Mouse (Mus musculus): ENCODE data around the gene Slc15a4. TPM values are rescaled to one million over a fixed set of nuclear protein-coding genes. Genes with fewer than 3 reads are reported as not detected.

The Slc15a4 gene
- polyA plus RNA-seq, 1 experiment from 2014 or later: 23.9 TPM

GRCm38 (mm10) chr5:127592406-127592805 lies 40.3 kb downstream of the Slc15a4 start:
- Histone ChIP-seq H3K27me3 (no peaks in the 10 kb centered on the region), H3K4me1 (no peaks in the 10 kb centered on the region), H3K36me3 (peaks cover 64% of the 10 kb centered on the region), H3K9me3 (replicated peaks) (no peaks in the 10 kb centered on the region), H3K27ac (no peak overlapping the region), H3K4me2 (no peak overlapping the region), H3K4me3 (replicated peaks) (no peak overlapping the region), H3K9ac (no peak overlapping the region)
- no peak for ATAC-seq (replicated peaks; ENCODE audit: low FRiP score)
- 63% methylated on average over 5 of the region's 5 CpGs for WGBS

GRCm38 (mm10) chr5:127587854-127588253 lies 44.8 kb downstream of the Slc15a4 start:
- Histone ChIP-seq H3K4me1 (no peaks in the 10 kb centered on the region), H3K27ac (no peak overlapping the region), H3K9ac (no peak overlapping the region), H3K4me3 (replicated peaks) (no peak overlapping the region), H3K27me3 (no peaks in the 10 kb centered on the region), H3K4me2 (no peak overlapping the region), H3K9me3 (replicated peaks) (no peaks in the 10 kb centered on the region), H3K36me3 (peaks cover 18% of the 10 kb centered on the region)
- no peak for ATAC-seq (replicated peaks; ENCODE audit: low FRiP score)
- WGBS: 61% methylated on average over 6 of the region's 6 CpGs

GRCm38 (mm10) chr5:127583658-127584057 lies 49.0 kb downstream of the Slc15a4 start:
- Histone ChIP-seq H3K27ac (no peak overlapping the region), H3K9ac (no peak overlapping the region), H3K36me3 (no peaks in the 10 kb centered on the region), H3K27me3 (no peaks in the 10 kb centered on the region), H3K4me1 (no peaks in the 10 kb centered on the region), H3K9me3 (replicated peaks) (no peaks in the 10 kb centered on the region), H3K4me3 (replicated peaks) (no peak overlapping the region), H3K4me2 (no peak overlapping the region)
- 82% methylated on average over 8 of the region's 8 CpGs for WGBS
- ATAC-seq (replicated peaks; ENCODE audit: low FRiP score): no peak

- Histone ChIP-seq H3K9ac (no peak overlapping the region), H3K27me3 (no peaks in the 10 kb centered on the region), H3K4me1 (no peaks in the 10 kb centered on the region), H3K27ac (no peak overlapping the region), H3K4me3 (replicated peaks) (no peak overlapping the region), H3K9me3 (replicated peaks) (no peaks in the 10 kb centered on the region), H3K36me3 (no peaks in the 10 kb centered on the region), H3K4me2 (no peak overlapping the region)
- ATAC-seq (replicated peaks; ENCODE audit: low FRiP score): no peak
- 59% methylated on average over 8 of the region's 8 CpGs for WGBS
Measured at GRCm38 (mm10) chr5:127577419-127577818, 55.3 kb downstream of the Slc15a4 start.

DNA sequence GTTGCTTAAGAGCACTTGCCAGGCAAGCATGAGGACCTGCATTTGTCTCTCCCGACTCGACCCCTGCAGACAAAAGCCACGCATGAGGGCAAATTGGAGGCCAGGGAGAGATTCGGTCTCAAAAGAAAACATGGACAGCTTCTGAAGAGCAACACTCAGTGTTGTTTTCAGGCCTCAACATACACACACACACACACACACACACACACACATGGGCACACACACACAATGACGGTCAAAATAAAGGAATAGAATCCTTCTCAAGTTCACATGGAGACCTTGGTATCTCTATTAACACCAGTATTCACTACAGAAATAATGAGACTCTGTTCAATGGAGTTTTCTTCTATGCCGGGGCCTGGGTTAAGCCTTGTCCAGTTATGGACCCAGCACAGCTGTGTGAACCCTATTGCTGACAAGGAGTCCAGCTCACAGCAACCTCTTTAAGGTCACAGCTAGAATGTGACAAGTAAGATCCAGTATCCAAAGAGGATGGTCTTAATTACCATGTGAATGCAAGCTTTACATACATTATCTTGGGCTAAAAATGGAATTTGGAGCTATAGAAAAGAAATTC lies 65.4 kb downstream of the Slc15a4 start:
- Histone ChIP-seq H3K36me3 (no peaks in the 10 kb centered on the region), H3K27ac (no peak overlapping the region), H3K9me3 (replicated peaks) (no peaks in the 10 kb centered on the region), H3K4me1 (no peaks in the 10 kb centered on the region), H3K4me3 (replicated peaks) (no peak overlapping the region), H3K4me2 (no peak overlapping the region), H3K9ac (no peak overlapping the region), H3K27me3 (no peaks in the 10 kb centered on the region)
- WGBS: 78% methylated on average over 6 of the region's 6 CpGs
- no peak for ATAC-seq (replicated peaks; ENCODE audit: low FRiP score)

DNA sequence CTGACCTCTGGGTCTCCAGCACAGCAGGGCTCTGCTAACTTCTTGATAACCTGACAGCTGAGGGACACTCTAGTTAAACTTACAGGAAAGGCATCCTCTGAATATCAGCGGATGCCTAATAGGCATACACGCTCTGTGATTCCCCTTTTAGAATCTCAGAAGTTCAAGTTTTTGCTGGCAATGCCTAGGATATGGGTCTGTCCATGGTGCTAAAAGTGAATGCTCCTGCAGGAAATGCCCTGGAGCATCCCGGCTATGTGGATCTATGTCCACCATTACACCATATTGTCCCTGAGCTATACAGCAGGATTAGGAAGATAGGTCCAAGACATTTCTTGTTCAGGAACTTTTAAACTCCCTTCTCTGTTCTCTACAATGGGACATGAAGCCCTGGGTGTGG lies 71.6 kb downstream of the Slc15a4 start:
- no peak overlapping the region for H3K4me2 ChIP-seq
- H3K4me1 ChIP-seq: no peaks in the 10 kb centered on the region
- no peaks in the 10 kb centered on the region for H3K36me3 ChIP-seq
- H3K27me3 ChIP-seq: no peaks in the 10 kb centered on the region
- H3K4me3 ChIP-seq (replicated peaks): no peak overlapping the region
- ATAC-seq (replicated peaks; ENCODE audit: low FRiP score): no peak
- no peaks in the 10 kb centered on the region for H3K9me3 ChIP-seq (replicated peaks)
- no peak overlapping the region for H3K9ac ChIP-seq
- WGBS: 75% methylated on average over 3 of the region's 3 CpGs
- H3K27ac ChIP-seq: no peak overlapping the region

DNA sequence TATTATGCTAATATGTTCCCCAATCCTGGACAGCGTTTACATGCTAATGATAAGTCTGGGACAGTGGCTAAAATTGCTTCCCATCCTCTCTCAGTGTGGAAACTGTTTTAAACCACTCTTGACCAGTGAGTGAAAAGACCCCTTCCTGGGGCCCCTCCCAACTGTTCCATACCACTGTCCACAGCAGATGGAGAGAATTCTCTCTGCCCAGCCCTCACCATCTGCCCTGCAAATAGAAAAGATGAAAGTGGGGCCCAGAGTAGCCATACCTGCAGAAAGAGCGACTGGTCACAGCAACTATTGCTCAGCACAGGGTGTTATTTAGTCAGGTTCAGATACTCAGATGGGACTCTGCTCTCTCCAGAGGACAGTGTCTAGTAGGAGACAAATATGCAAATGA lies 84.6 kb downstream of the Slc15a4 start:
- H3K4me1 ChIP-seq: no peaks in the 10 kb centered on the region
- no peak overlapping the region for H3K4me3 ChIP-seq (replicated peaks)
- H3K9me3 ChIP-seq (replicated peaks): no peaks in the 10 kb centered on the region
- WGBS: 70% methylated on average over 2 of the region's 2 CpGs
- H3K9ac ChIP-seq: no peak overlapping the region
- ATAC-seq (replicated peaks; ENCODE audit: low FRiP score): no peak
- no peaks in the 10 kb centered on the region for H3K36me3 ChIP-seq
- H3K27ac ChIP-seq: no peak overlapping the region
- H3K4me2 ChIP-seq: no peak overlapping the region
- H3K27me3 ChIP-seq: no peaks in the 10 kb centered on the region

- H3K4me3 ChIP-seq (replicated peaks): no peak overlapping the region
- no peak overlapping the region for H3K27ac ChIP-seq
- H3K36me3 ChIP-seq: no peaks in the 10 kb centered on the region
- no peak overlapping the region for H3K9ac ChIP-seq
- WGBS: 83% methylated on average over 5 of the region's 5 CpGs
- H3K27me3 ChIP-seq: no peaks in the 10 kb centered on the region
- no peak overlapping the region for H3K4me2 ChIP-seq
- no peaks in the 10 kb centered on the region for H3K9me3 ChIP-seq (replicated peaks)
- ATAC-seq (replicated peaks; ENCODE audit: low FRiP score): no peak
- H3K4me1 ChIP-seq: no peaks in the 10 kb centered on the region
Measured at GRCm38 (mm10) chr5:127546585-127546991, 86.1 kb downstream of the Slc15a4 start.

Other genes with a start within 250 kb of the Slc15a4 start
- gene Glt1d1, start 635 bp downstream of the Slc15a4 start, polyA plus RNA-seq (2015; fragmentation: Nextera tagmentation; extraction: Ambion mirVana): 0.36 and 0.44 TPM in 2 replicates